Mouse (Mus musculus) testis, postnatal 14 days (tissue): ENCODE measurements around the gene Nbas.

Experiments used
- DNase-seq: peaks from one replicate; pipeline ENCODE4 v3.0.0; 2021; ENCODE audit warnings: low spot score

Nbas gene

GRCm38 (mm10) chr12:13389644-13390043 lies 120.7 kb downstream of the Nbas start:
- DNase-seq: no peak

DNA sequence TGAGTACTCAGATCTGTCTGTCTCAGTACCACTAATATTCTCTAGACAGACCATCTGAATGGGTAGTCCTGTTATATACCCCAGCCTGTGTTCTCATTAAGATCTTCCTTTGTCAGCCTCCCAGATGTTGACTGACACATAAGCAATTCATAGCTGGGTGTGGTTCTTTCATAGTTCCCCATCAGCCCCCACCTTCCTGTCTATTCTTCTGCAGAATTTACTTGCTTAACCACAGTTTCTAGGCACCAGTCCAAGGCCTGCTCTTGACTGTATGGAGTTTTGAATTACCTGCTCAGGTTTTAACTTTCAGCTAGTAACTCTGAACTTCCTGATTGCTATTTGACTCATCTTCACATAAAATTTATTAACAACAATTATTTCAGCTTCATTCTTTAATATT lies 141.3 kb downstream of the Nbas start:
- DNase-seq: no peak

DNA sequence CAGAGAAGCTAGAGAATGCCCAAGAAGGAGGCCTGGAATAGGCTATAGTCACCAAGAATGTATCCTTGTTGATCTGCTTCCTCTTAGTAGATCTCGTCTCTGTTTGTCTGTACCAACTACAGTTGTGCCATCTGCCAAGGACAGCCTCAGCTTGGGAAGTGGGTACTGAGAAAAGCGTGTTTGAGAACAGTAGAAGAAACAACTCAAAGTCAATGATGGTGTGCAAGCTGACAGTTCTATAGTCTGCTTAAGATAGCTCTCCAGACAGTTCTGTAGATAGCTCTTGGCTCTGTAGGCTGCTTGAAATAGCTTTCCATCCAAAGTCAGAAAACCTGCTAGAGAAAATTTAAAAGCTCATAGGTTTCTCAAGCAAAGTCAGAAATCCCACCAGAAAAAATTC lies 149.7 kb downstream of the Nbas start:
- DNase-seq: no peak

DNA sequence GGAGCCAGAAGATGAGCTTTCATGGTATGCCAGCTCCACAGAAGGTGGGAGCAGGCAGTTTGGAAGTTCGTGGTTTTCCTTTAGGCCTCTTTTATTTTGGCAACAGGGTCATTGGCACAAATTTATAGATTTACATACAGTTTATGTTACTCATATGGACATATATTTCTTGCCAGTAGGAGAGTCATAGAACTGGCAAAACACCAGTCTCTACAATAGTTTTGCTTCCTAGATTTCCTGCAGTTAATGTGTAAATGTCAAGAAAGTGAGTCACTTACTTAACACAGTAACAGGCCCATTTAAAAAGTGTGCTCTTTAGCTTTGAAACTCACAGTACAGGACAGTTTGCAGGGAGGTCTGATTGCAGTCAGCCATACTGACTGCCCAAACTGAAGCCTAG lies 161.3 kb downstream of the Nbas start:
- no peak for DNase-seq

- no peak for DNase-seq
Measured at GRCm38 (mm10) chr12:13444653-13445431, 175.9 kb downstream of the Nbas start.

DNA sequence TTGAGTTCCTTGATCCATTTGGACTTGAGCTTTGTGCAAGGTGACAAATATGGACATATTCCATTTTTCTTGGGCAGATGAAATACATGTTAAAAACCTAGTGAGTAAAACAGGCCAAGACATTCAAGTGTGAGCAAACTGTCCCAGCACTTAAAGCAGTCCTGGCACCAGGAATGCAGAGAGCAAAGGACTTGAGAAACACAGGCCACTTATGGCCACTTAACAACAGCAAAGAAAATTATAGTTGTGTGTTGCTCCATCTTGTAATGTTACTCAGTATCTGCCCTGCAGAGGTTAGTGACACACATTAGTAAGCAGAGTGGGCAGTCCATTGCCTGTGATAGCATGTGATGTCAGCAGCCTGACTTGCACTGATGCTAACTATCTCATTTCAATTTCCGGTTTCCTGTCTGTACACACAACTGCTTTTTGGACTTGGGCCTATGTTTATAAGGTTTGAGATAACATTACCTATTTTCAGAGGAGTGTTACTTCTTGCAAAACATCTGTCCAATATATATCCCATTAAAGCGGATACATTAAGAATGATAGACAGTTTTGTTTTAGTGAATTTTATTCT lies 176.6 kb downstream of the Nbas start:
- no peak for DNase-seq

GRCm38 (mm10) chr12:13448916-13449315 lies 180.0 kb downstream of the Nbas start:
- no peak for DNase-seq

DNA sequence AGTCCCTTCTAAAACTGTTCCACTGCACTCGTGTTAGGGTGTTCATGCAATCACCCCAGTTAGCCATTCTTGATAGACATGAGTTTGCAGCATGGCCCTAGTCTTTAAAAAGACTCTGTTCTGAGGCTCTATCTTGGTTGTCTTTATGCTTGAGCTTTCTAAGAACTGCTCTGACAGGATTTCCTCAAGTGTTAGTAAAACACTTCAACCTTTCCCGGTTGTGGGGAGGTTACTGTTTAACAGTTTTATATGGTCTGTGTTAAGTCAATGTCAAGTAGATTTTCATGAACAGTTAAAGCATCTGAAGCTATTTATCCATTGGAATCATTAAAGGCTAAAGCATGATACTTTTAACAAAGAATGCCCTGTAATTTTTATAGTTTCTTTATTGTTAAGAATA lies 183.1 kb downstream of the Nbas start:
- DNase-seq: no peak

DNA sequence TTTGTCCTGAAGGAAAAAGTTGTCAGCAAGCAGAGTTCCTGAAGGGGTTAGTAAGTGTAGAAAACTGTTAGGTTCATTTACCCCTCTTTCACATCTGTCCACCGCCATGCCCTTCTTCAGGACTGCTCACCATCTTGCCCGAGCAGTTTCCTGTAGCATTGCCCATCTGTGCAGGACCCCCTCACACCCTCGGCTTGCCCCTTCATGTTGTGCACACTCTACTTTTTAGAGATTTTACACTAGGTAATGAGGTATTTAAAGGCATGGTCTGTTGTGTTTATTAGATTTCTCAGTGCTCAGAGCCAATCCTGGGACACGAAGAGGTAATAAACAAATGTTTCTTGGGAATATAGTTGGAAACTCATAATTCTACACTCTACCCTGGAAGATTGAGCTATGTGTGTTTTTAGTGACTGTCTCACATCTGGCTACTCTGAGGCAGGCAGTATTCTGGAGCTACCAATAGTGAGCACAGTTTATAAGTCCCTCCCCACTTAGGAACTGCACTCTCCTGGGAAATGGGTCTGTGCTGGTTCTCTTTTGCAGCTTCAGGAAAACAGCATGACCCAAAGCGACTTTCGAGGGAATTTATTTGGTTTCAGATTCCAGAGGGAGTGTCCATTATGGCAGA lies 191.4 kb downstream of the Nbas start:
- DNase-seq: no peak

DNA sequence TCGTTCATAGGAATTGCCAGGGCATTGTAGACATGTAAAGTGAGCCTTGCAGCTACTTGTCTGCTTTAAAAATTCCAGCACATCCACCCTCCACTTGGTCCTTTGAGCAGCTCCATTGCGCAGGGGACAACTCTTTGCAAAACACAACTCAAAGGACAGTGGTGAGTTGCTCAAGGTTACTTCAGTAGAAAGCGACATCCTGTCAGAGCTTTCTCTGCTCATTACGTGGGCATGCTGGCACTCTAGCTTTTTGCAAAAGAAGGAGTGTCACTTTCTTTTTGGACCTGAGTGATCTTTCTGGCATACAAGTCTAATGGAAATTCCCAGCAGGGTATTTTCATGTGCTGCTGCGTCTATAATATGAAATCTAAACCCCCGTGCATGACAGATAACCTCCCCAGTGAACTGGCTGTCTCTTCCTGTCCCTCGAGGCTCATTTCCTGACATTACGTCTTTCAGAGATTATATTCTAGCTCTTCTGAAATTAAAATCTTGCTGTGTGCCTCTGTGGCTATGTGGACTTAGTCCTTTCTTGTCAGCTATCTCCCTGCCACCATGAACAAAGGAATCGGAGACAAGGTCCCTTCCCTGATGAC lies 192.7 kb downstream of the Nbas start:
- DNase-seq: no peak

- no peak for DNase-seq
Measured at GRCm38 (mm10) chr12:13462397-13462796, 193.5 kb downstream of the Nbas start.

GRCm38 (mm10) chr12:13465554-13465953 lies 196.6 kb downstream of the Nbas start:
- no peak for DNase-seq

DNA sequence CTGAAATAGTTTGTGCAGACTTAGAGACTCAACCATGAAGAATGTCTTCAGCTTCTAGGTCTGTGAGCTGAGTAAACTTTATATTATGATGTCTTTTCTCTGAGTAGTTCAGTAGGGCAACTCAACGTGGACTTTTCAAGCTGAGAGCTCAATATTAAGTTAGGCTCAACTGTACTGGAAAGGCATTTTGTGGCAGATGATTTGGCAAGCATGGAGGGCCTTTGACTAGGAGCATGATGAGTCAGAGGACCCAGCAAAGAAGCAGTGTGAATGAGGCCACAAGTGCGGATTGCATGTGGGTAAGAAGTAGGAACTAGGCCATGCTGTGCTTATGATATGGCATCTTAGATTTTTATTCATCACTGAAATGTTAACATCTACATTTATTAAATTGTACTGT lies 205.9 kb downstream of the Nbas start:
- no peak for DNase-seq

- no peak for DNase-seq
Measured at GRCm38 (mm10) chr12:13479163-13479562, 210.2 kb downstream of the Nbas start.

- DNase-seq: no peak
Measured at GRCm38 (mm10) chr12:13486278-13486677, 217.3 kb downstream of the Nbas start.

DNA sequence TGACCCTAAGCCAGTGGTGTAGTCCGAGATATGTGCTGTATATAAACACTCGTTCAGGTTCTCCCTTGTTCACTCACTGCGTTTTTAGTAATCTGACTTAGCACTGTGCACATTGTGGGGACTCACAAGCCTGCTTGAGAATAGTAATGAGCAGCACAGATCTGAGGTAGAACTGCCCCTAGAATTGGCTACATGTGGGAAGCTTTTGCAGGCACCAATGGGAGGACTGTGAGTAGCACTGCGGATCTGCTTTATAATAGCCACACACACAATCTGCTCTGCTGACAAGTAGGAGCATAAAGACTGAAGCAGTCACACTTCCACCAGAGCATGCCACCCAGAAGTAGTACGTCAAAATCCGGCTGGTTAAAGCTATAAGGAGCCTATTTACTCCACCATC lies 228.3 kb downstream of the Nbas start:
- no peak for DNase-seq

DNA sequence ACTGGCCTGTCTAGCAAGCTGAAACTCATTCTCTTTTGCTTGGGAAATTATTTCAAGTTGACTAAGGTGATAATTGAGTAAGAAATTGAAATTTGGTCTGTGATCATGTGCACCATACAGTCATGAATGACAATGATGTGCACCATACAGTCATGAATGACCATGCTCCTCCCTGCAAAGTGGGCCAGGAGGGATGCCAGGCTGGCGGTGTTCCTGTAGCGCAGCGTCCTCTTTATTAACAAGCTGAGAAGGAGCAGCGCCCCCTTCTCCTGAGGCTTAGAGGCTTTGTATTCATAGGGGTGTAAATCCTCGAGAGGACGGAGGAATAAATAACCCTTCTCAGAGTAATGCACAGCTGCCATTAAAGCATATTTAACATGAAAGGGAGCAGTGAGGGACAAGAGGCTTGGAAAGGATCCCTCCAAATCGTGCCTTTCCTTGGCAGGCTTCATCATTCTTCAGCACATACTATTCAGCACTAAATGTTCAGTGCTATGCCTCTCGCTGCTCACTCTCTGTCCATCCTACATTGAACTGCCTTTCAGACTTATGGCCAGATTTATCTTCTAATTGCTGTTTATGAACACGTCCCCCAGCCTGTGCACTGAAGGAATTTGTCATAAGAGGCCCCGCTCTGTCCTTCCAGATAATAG lies 230.4 kb downstream of the Nbas start:
- no peak for DNase-seq

GRCm38 (mm10) chr12:13500191-13500590 lies 231.3 kb downstream of the Nbas start:
- no peak for DNase-seq

GRCm38 (mm10) chr12:13504771-13505444 lies 236.0 kb downstream of the Nbas start:
- no peak for DNase-seq

DNA sequence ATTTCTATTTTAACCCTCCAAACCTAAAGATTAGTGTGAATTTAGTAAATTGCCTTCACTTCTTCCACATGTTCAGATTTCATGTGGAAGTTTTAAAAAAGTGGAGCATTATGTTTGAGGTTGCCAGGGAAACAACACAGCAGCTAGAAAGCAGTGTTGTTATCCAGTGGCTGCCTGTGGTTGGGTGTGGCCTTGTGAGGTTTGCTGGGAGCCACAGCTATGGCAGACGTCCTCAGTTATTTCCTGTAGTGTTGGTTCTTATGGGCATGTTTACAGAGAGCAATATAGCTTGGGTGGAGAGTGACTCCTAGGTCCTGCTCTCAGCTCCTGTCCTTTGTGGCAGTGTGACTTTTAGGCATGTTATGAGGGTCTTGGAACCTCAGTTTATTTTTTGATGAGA lies 249.1 kb downstream of the Nbas start:
- no peak for DNase-seq

- no peak for DNase-seq
Measured at GRCm38 (mm10) chr12:13519413-13519812, 250.5 kb downstream of the Nbas start.
